Mouse (Mus musculus): ENCODE data around the gene Prr29. TPM values are rescaled to one million over a fixed set of nuclear protein-coding genes. Genes with fewer than 3 reads are reported as not detected.

Gene Prr29
- total RNA-seq, 2 experiments from 2014 or later: not detected

- DNase-seq (ENCODE audit: low spot score in 2 of 2): no peak
- intact Hi-C loops (cut with DNase I): no loop called here
These were observed 13.3 kb upstream of the Prr29 start for GRCm38 (mm10) chr11:106351941-106352340.

GRCm38 (mm10) chr11:106353188-106353587 is 12.1 kb upstream of the Prr29 start, which contains the start of gene Scn4a:
Gene Scn4a (minus strand): TSS chr11:106353288.
- intact Hi-C loops (cut with DNase I): no loop called here
- no peak for DNase-seq (ENCODE audit: low spot score in 2 of 2)

DNA sequence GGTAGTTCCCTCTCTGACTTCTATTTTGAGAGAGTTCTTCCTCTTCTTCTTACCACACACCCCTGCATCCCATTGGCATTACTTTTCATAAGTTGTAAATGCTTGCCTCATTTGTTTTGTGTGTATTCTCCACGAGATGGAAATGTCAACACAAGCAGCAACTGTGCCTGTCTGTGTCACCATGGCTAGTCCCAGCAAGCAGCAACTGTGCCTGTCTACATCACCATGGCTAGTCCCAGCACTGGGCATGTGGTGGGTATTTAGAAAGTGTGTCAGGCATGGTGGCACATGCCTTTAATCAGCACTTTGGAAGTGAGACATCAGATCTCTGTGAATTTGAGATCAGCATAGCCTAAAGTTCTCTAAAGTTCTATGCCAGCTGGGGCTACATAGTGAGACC is 11.1 kb upstream of the Prr29 start:
- intact Hi-C loops (cut with DNase I): no loop called here

DNA sequence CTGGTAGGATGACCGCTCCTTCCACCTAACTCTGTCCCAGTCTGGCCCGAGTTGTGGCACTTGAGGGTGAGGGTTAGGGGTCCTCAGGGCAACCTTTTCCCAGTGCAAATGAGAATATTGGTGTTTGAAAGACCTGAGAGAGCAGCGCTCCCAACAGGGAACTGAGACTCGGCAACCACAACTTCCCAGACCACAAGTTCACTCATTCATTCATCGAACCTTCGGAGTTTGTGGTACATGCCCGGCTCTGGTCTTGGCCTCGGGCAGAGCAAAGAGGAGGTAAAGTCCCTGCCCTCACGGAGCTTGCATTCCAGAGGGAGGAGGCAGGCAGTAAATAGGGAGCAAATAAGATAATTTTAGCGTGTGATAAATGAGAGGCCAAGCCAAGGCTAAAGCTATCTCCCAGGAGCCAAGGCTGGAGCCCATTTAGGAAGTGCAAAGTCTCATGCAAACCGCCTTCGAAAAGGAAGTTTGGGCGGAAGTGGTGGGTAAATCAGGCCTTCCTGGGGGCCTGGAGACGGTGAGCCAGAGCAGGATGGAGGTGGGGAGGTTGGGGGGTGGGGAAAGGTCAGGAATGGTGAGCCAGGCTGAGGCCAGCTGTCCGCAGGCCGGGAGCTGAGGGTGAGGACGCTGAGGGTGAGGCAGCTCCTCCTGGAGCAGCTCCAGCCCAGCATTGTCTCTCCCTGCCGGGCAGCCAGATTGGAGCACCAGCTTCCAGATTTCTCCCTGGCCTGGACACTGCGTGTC is 9.7 kb upstream of the Prr29 start:
- DNase-seq (ENCODE audit: low spot score in 2 of 2): no peak
- intact Hi-C loops (cut with DNase I): no loop called here

More for the DNA sequence above, 11.1 kb upstream of the Prr29 start:
- DNase-seq (ENCODE audit: low spot score in 2 of 2): no peak

DNA sequence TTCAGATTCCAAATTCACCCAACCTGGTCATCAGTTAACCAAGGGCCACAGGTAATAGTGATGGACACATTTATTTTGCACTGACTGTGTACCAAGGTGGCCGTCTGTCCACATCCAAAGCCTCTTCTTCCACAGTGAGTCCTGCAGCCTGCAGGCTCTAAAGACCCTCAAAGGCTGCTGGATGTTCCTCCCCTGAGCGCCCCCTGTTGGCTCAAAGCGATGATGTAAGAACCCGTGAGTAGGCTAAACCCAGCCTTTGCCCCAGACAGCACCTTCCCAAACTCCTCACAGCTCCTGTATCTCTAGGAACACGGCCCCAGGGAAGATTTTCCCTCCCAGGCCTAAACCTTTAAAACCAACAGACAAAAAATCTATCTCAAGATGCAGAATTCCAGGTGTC is 5.9 kb upstream of the Prr29 start:
- DNase-seq (ENCODE audit: low spot score in 2 of 2): no peak
- intact Hi-C loops (cut with DNase I): no loop called here

DNA sequence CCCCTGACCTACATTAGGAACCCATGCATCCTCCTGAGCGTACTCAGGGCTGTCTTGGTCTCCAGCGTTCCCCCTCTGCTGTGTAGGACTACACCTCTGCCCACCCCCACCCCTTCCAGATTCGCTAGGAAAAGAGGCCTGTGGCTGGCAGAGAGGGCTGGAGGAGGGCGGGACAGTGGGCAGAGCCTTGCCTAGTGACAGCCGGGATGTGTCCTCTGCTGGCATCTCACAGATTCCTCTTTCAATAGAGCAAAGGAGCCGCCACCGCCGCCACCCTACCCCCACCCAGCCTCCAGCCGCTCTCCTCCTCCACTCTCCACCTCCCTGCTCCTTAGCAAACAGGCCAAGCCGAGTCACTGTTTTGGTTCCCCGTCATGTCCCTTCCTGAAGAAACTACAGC is 560 bp upstream of the Prr29 start:
- intact Hi-C loops (cut with DNase I): loop anchor here (5.0 kb wide), 1 partner anchor 62 kb away; the partner anchor contains the start of gene Gh

DNA sequence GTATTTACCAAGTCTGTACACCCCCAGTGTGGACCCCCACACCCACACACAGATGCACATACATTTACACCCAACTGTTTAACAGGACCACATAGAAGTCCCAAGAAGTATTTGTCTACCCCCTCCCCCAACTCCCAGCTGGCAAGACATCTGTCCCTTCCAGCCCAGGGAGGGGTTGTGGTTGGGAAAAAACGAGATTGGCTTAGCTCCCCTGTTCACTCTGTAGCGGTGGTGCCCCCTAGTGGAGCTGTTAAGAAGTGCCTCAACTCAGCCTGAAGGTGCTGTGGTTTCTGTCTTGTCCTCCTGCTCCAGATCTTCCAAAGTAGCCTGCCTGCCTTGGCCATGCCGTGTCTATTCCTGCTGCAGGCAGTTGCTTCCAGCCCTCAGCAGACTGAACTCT is 1.0 kb downstream of the Prr29 start:
- DNase-seq (ENCODE audit: low spot score in 2 of 2): peak; percentile 64 to 75
- intact Hi-C loops (cut with DNase I): loop anchor here (2.0 to 5.0 kb wide), 2 partner anchors 38 to 64 kb away; partner anchors contain the start of gene Gh

More for the DNA sequence above, 560 bp upstream of the Prr29 start:
- DNase-seq (ENCODE audit: low spot score in 2 of 2): peak in 1 of 2 experiments; percentile 19

GRCm38 (mm10) chr11:106373998-106374397 is 8.7 kb downstream of the Prr29 start:
- no peak for DNase-seq (ENCODE audit: low spot score in 2 of 2)

GRCm38 (mm10) chr11:106374559-106374958 is 9.3 kb downstream of the Prr29 start:
- intact Hi-C loops (cut with DNase I): no loop called here
- DNase-seq (ENCODE audit: low spot score in 2 of 2): no peak

More at GRCm38 (mm10) chr11:106373998-106374397, 8.7 kb downstream of the Prr29 start:
- intact Hi-C loops (cut with DNase I): no loop called here

DNA sequence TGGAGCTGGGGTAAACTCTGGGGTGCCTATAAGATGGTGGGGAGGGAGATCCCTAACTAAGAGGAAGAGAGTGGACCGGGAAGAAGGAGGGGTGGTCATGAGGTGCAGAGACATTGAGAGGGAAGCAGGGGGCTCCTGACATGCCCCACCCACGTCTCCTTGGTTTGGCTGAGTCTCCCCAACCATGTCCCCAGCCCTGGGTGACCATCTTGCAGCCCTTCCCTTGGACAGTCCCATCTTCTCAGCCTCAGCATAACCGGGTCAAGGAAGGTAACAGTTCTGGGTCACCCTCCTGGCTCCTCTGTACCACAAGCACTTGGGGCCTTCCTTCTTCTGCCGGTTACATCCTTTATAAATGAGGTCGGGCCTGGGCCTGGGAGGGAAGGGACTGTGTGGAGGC is 9.7 kb downstream of the Prr29 start:
- intact Hi-C loops (cut with DNase I): no loop called here
- no peak for DNase-seq (ENCODE audit: low spot score in 2 of 2)

GRCm38 (mm10) chr11:106381011-106381410 is 15.7 kb downstream of the Prr29 start:
- intact Hi-C loops (cut with DNase I): no loop called here
- no peak for DNase-seq (ENCODE audit: low spot score in 2 of 2)

- no peak for DNase-seq (ENCODE audit: low spot score in 2 of 2)
- intact Hi-C loops (cut with DNase I): no loop called here
These were observed 16.6 kb downstream of the Prr29 start for GRCm38 (mm10) chr11:106381883-106382282.

- DNase-seq (ENCODE audit: low spot score in 2 of 2): no peak
- intact Hi-C loops (cut with DNase I): no loop called here
These were observed 17.2 kb downstream of the Prr29 start for GRCm38 (mm10) chr11:106382424-106382823.

GRCm38 (mm10) chr11:106383051-106383790 is 17.9 kb downstream of the Prr29 start:
- intact Hi-C loops (cut with DNase I): no loop called here
- no peak for DNase-seq (ENCODE audit: low spot score in 2 of 2)

- DNase-seq (ENCODE audit: low spot score in 2 of 2): no peak
- intact Hi-C loops (cut with DNase I): no loop called here
These were observed 21.1 kb downstream of the Prr29 start for GRCm38 (mm10) chr11:106386409-106386808.

DNA sequence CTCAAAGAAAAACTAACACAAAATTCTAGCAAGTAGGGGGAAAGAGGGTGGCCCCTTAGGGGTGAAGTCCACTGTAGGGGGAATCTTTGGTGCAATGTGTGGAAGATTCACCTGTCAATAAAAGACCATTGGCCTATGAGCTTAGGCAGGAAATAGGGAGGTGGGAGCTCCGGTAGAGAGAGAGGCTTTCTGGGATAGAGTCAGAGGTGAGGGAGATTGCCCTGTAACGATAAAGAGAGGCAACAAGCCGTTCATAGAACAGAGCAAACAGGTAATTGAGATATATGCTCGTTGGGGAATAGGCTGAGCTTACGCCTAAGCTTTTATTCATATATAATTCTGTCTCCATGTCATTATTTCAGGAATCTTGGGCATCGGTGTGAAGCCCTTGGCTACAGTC is 21.7 kb downstream of the Prr29 start:
- intact Hi-C loops (cut with DNase I): no loop called here
- no peak for DNase-seq (ENCODE audit: low spot score in 2 of 2)

GRCm38 (mm10) chr11:106387791-106388216 is 22.5 kb downstream of the Prr29 start, which contains the start of gene Icam2:
Gene Icam2 (minus strand): TSS chr11:106388075.
- intact Hi-C loops (cut with DNase I): no loop called here
- no peak for DNase-seq (ENCODE audit: low spot score in 2 of 2)

DNA sequence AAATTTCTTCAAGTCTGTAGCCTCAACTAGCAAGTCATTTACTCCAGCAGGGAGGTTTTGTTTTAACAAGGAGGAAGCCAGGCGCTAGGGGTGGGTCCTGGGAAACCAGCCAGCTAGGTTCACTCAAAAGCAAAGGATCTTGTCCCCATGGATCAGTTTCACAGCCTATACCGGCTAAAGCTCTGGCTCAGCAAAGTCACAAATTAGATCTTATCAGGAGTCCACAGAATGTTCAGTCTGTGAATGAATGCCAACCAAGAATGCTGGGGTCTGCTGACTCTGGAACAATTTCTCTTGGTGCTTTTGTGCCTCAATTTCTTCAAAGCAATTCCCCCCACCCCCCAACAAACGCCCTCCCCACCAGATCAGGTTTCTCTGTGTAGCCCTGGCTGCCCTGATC is 24.3 kb downstream of the Prr29 start:
- DNase-seq (ENCODE audit: low spot score in 2 of 2): no peak
- intact Hi-C loops (cut with DNase I): loop anchor here (5.0 kb wide), 1 partner anchor 87 kb away; the partner anchor contains the start of gene Gh

- intact Hi-C loops (cut with DNase I): loop anchor here (5.0 kb wide), 1 partner anchor 88 kb away; the partner anchor contains the start of gene Gh
These were observed 25.5 kb downstream of the Prr29 start for GRCm38 (mm10) chr11:106390757-106391156.

GRCm38 (mm10) chr11:106391546-106392188 is 26.4 kb downstream of the Prr29 start:
- intact Hi-C loops (cut with DNase I): loop anchor here (2.0 to 5.0 kb wide), 2 partner anchors 65 to 89 kb away; partner anchors contain the start of gene Gh
- peak; percentile 80 to 82 for DNase-seq (ENCODE audit: low spot score in 2 of 2)

More at GRCm38 (mm10) chr11:106390757-106391156, 25.5 kb downstream of the Prr29 start:
- DNase-seq (ENCODE audit: low spot score in 2 of 2): no peak
